Mouse (Mus musculus): ENCODE measurements around the gene Ccl24.

- TF ChIP-seq POLR2A (IDR thresholded peaks at IDR 0.05; ENCODE audit: borderline replicate concordance, control insufficient read depth, low read depth, low read length) (no peak), CTCF (IDR thresholded peaks at IDR 0.05; ENCODE audit: control insufficient read depth, insufficient read depth, low read length) (no peak)
Observed at GRCm38 (mm10) chr5:135524087-135524486, 48.8 kb downstream of the Ccl24 start.

Data from bone marrow, adult 2 months (tissue).